Mouse (Mus musculus) MEL (cell line): ENCODE results near the gene Msx1. TPM values are rescaled to one million over a fixed set of nuclear protein-coding genes. Genes with fewer than 3 reads are reported as not detected.

Source experiments
- DNase-seq: peaks from one replicate; pipeline ENCODE4 v3.0.0; 2011; ENCODE audit warnings: low read depth, low spot score
- H3K27ac ChIP-seq: 2 replicates; pipeline ENCODE4 v1.5.1; 2012; ENCODE audit warnings: low read depth, mild to moderate bottlenecking, control low read depth, low read length, moderate library complexity; ENCODE audit not compliant: control insufficient read depth
- H3K27me3 ChIP-seq, 2 experiments: fragments of 150-350 bp in 1 of 2; sonication (generic) in 1 of 2; 2 replicates each; pipeline ENCODE4 v1.6.1; 2012; ENCODE audit warnings: low read length in 2 of 2, mild to moderate bottlenecking in 2 of 2, improper control_type of control experiment in 1 of 2, moderate library complexity in 1 of 2; ENCODE audit not compliant: insufficient read depth in 2 of 2, control insufficient read depth in 1 of 2
- H3K36me3 ChIP-seq, 2 experiments: 2 replicates each; pipeline ENCODE4 v1.6.1; 2012 to 2014; ENCODE audit warnings: low read length in 2 of 2, improper control_type of control experiment in 1 of 2, inconsistent platforms in 1 of 2, mild to moderate bottlenecking in 1 of 2; ENCODE audit not compliant: insufficient read depth in 2 of 2, control insufficient read depth in 1 of 2
- H3K4me1 ChIP-seq, 2 experiments: fragments of 150-350 bp in 1 of 2; sonication (generic) in 1 of 2; 2 replicates each; pipeline ENCODE4 v1.6.1; 2012; ENCODE audit warnings: low read length in 2 of 2, improper control_type of control experiment in 1 of 2, mild to moderate bottlenecking in 1 of 2; ENCODE audit not compliant: insufficient read depth in 2 of 2, control insufficient read depth in 1 of 2
- H3K4me3 ChIP-seq, 2 experiments: fragments of 150-350 bp in 1 of 2; sonication (generic) in 1 of 2; 2 replicates each; pipeline ENCODE4 v1.5.1; 2012; ENCODE audit warnings: low read depth in 2 of 2, low read length in 2 of 2, mild to moderate bottlenecking in 2 of 2, moderate library complexity in 2 of 2, control low read depth in 1 of 2, improper control_type of control experiment in 1 of 2; ENCODE audit not compliant: control insufficient read depth in 1 of 2, insufficient read depth in 1 of 2
- H3K79me2 ChIP-seq: 2 replicates; pipeline ENCODE4 v1.6.1; 2012; ENCODE audit warnings: mild to moderate bottlenecking, low read length, moderate library complexity; ENCODE audit not compliant: control insufficient read depth, poor library complexity, insufficient read depth
- H3K9ac ChIP-seq: 2 replicates; pipeline ENCODE4 v1.6.1; 2012; ENCODE audit warnings: low read depth, mild to moderate bottlenecking, control low read depth, low read length, moderate library complexity; ENCODE audit not compliant: control insufficient read depth, poor library complexity, severe bottlenecking
- H3K9me3 ChIP-seq: fragments of 150-350 bp; sonication (generic); replicated peaks from 2 replicates; pipeline ENCODE4 v1.6.1; 2012; ENCODE audit warnings: mild to moderate bottlenecking, low read length, improper control_type of control experiment, moderate library complexity; ENCODE audit not compliant: insufficient read depth
- BHLHE40 ChIP-seq: IDR thresholded peaks from 2 replicates; pipeline ENCODE4 v1.6.1; 2012; ENCODE audit warnings: low read depth, mild to moderate bottlenecking, inconsistent platforms, low read length, improper control_type of control experiment, borderline replicate concordance
- CHD1 ChIP-seq: IDR thresholded peaks from 2 replicates; pipeline ENCODE4 v1.6.1; 2012; ENCODE audit warnings: low read depth, mild to moderate bottlenecking, inconsistent platforms, low read length, improper control_type of control experiment
- E2F4 ChIP-seq: IDR thresholded peaks from 2 replicates; pipeline ENCODE4 v1.6.1; 2011; ENCODE audit warnings: low read depth, low read length, improper control_type of control experiment, borderline replicate concordance
- GABPA ChIP-seq: IDR thresholded peaks from 2 replicates; pipeline ENCODE4 v1.6.1; 2012; ENCODE audit warnings: low read depth, mild to moderate bottlenecking, inconsistent platforms, low read length, improper control_type of control experiment, moderate library complexity
- GATA1 ChIP-seq: IDR thresholded peaks from 2 replicates; pipeline ENCODE4 v1.6.1; 2011; ENCODE audit warnings: low read depth, low read length, improper control_type of control experiment
- KAT2A ChIP-seq: conservative IDR thresholded peaks from 2 replicates; pipeline ENCODE4 v1.6.1; 2012; ENCODE audit warnings: low read depth, low read length, improper control_type of control experiment, inconsistent platforms
- MAZ ChIP-seq: IDR thresholded peaks from 2 replicates; pipeline ENCODE4 v1.6.1; 2012; ENCODE audit warnings: low read depth, mild to moderate bottlenecking, inconsistent platforms, low read length, improper control_type of control experiment
- MXI1 ChIP-seq: IDR thresholded peaks from 2 replicates; pipeline ENCODE4 v1.6.1; 2011; ENCODE audit warnings: mild to moderate bottlenecking, low read depth, low read length, improper control_type of control experiment
- MYB ChIP-seq: IDR thresholded peaks from 2 replicates; pipeline ENCODE4 v1.6.1; 2011; ENCODE audit warnings: mild to moderate bottlenecking, low read depth, low read length, improper control_type of control experiment
- RCOR1 ChIP-seq: IDR thresholded peaks from 2 replicates; pipeline ENCODE4 v1.6.1; 2012; ENCODE audit warnings: low read depth, mild to moderate bottlenecking, inconsistent platforms, low read length, improper control_type of control experiment
- SMC3 ChIP-seq: IDR thresholded peaks from 2 replicates; pipeline ENCODE4 v1.6.1; 2011; ENCODE audit warnings: low read depth, low read length, improper control_type of control experiment
- TAL1 ChIP-seq: IDR thresholded peaks from 2 replicates; pipeline ENCODE4 v1.6.1; 2012; ENCODE audit warnings: mild to moderate bottlenecking, inconsistent platforms, low read length, moderate library complexity, mixed read lengths
- UBTF ChIP-seq: IDR thresholded peaks from 2 replicates; pipeline ENCODE4 v1.6.1; 2012; ENCODE audit warnings: low read depth, mild to moderate bottlenecking, inconsistent platforms, low read length, improper control_type of control experiment, moderate library complexity, borderline replicate concordance; ENCODE audit not compliant: insufficient read depth
- ZMIZ1 ChIP-seq: IDR thresholded peaks from 2 replicates; pipeline ENCODE4 v1.6.1; 2012; ENCODE audit warnings: low read depth, mild to moderate bottlenecking, inconsistent platforms, low read length, improper control_type of control experiment, moderate library complexity
- ZNF384 ChIP-seq: IDR thresholded peaks from 2 replicates; pipeline ENCODE4 v1.6.1; 2012; ENCODE audit warnings: low read depth, mild to moderate bottlenecking, inconsistent platforms, low read length, improper control_type of control experiment
- polyA plus RNA-seq, 2 experiments: library from polyadenylated mRNA; stranded (reverse) in 1 of 2; unstranded in 1 of 2; fragments of >175 nt in 1 of 2; fragments of >200 nt in 1 of 2; gene quantifications; 2 replicates each; pipeline versions ENCODE4 v1.2.1 to v1.2.4; 2012; ENCODE audit warnings: low replicate concordance in 2 of 2, low read depth in 1 of 2; ENCODE audit not compliant: insufficient read length in 2 of 2, insufficient read depth in 1 of 2, missing spikeins in 1 of 2
- total RNA-seq: library from RNA; depleted of rRNA; stranded (reverse); fragments of 300-350 nt; gene quantifications from 2 replicates; pipeline ENCODE4 v1.2.3, GENCODE M21; 2012

Gene Msx1
- total and polyA plus RNA-seq, 3 experiments = not detected

DNA sequence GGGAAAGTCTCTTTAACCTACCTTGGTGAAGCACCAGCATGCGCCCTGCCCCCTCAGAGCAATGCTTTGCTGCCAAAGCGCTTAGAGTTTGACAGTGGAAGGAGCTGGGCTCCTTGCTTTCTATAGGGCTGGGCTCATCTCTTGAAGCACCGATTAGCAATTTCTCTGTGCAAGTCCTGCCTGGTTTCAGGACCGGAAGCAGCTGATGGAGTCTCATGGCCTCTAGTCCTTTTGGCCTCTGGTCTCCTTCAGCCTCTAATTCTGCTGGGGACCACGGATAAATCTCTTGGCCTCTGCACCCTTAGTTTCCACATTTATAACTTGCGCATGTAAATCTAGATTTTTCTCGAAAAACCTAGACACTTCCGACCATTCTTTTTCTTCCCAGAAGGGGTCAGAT, 3.7 kb downstream of the Msx1 start:
- Histone ChIP-seq H3K27me3 (no peaks in the 10 kb centered on the region), H3K9ac (no peak overlapping the region), H3K27ac (no peak overlapping the region), H3K79me2 (no peaks in the 10 kb centered on the region), H3K36me3 (no peaks in the 10 kb centered on the region)
- no peak for DNase-seq
- TF ChIP-seq MAZ = no peak
- no peak for TF ChIP-seq SMC3
- TF ChIP-seq ZNF384 = no peak
- no peak for TF ChIP-seq E2F4
- no peak for TF ChIP-seq TAL1
- TF ChIP-seq GATA1 = no peak
- TF ChIP-seq BHLHE40 = no peak
- TF ChIP-seq UBTF = no peak
- TF ChIP-seq GABPA = no peak
- TF ChIP-seq MYB = no peak
- TF ChIP-seq, all 39 proteins: peak for 0
- H3K4me3 ChIP-seq = no peak overlapping the region
- H3K4me1 ChIP-seq = no peaks in the 10 kb centered on the region
- no peaks in the 10 kb centered on the region for H3K9me3 ChIP-seq

DNA sequence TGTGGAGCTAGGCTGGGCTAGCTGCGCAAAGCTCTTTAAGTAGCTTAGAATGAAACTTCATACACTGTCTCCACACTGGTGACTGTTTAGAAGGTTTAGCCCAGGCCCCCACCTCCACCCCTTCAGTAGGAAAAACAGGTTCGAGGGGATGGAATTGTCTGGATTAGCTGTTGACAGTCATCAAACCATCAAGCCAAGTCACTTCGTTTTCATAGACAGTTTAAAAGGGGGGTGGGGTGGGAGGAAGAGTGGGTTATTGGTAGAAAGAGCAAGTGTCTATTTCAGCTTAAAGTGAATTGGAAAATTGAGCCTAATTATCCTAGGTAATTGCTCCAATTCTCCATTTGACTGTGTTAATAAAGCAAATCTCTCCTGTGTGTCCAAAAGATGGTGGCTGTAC, 4.4 kb downstream of the Msx1 start:
- Histone ChIP-seq H3K9me3 (no peaks in the 10 kb centered on the region), H3K4me1 (no peaks in the 10 kb centered on the region), H3K27ac (no peak overlapping the region), H3K9ac (no peak overlapping the region), H3K27me3 (no peaks in the 10 kb centered on the region), H3K36me3 (no peaks in the 10 kb centered on the region), H3K79me2 (no peaks in the 10 kb centered on the region), H3K4me3 (no peak overlapping the region)
- TF ChIP-seq MYB = no peak
- no peak for TF ChIP-seq CHD1
- DNase-seq = no peak

DNA sequence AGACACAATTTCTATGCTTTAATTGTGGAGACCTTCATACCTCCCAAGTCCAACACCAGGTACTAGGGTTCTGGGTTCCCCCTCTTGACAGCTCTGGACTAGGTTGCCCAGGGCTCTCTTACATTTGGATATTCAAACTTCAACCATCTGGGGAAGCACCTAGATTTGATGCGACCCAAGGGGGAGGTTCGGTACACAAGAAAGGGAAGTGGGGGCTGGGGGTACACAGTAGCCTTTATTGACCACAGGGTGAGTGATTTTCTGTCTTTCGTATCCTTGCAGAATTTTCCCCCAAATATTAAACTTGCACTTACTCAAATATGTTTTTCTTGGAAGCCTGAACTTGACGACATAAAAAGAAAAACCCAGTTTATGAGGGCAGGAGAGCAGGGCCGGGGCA, 4.8 kb downstream of the Msx1 start:
- no peaks in the 10 kb centered on the region for H3K4me1 ChIP-seq
- DNase-seq = no peak
- H3K9ac ChIP-seq = no peak overlapping the region
- TF ChIP-seq RCOR1 (no peak), ZMIZ1 (no peak), MXI1 (no peak), KAT2A (no peak)
- H3K79me2 ChIP-seq = no peaks in the 10 kb centered on the region
- H3K9me3 ChIP-seq = no peaks in the 10 kb centered on the region
- H3K27ac ChIP-seq = no peak overlapping the region
- H3K27me3 ChIP-seq = no peaks in the 10 kb centered on the region
- H3K36me3 ChIP-seq = no peaks in the 10 kb centered on the region
- no peak overlapping the region for H3K4me3 ChIP-seq
